Mouse (Mus musculus) erythroblast, adult 5-6 weeks (primary cell): Measurements from ENCODE around the gene Epsti1. TPM values are rescaled to one million over a fixed set of nuclear protein-coding genes. Genes with fewer than 3 reads are reported as not detected.

Experiments used
- ATAC-seq: replicated peaks from 2 replicates; pipeline ENCODE4 v1.8.0; 2016; ENCODE audit warnings: moderate number of reproducible peaks, mild to moderate bottlenecking, moderate TSS enrichment, inconsistent platforms; ENCODE audit not compliant: poor library complexity, low FRiP score, severe bottlenecking
- total RNA-seq, 2 experiments: library from RNA; stranded (forward) in 1 of 2; stranded (reverse) in 1 of 2; fragments of 150-400 nt in 1 of 2; fragments of 200-764, 138-1000 nt in 1 of 2; gene quantifications; 2 replicates each; pipeline versions ENCODE4 v1.2.3 to v1.2.4; 2015 to 2017; ENCODE audit warnings: low replicate concordance in 2 of 2

Gene Epsti1
- total RNA-seq, 2 experiments from 2014 or later = 10.0 to 24.6 TPM

DNA sequence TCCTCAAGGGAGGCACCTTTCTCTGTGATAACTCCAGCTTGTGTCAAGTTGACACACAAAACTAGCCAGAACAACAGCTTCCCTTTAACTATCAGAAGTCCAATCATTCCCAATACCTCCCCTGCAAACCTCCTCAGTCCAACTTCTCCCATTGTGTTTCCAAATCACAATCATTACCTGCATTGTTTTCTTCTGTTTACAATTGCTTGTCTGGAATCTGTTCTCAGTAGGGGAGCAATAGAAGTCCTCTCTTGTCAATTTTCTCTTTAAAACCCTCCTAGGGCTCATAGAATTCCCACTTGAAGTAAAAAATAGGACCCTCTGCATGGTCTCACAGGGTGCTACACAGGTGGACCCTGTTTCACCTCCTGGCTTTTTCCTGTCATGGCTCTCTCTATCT, 93.7 kb downstream of the Epsti1 start:
- no peak for ATAC-seq

- no peak for ATAC-seq
Measured at GRCm38 (mm10) chr14:78004486-78004885, 100.4 kb downstream of the Epsti1 start.

- no peak for ATAC-seq
Measured at GRCm38 (mm10) chr14:78008019-78008418, 104.0 kb downstream of the Epsti1 start.

DNA sequence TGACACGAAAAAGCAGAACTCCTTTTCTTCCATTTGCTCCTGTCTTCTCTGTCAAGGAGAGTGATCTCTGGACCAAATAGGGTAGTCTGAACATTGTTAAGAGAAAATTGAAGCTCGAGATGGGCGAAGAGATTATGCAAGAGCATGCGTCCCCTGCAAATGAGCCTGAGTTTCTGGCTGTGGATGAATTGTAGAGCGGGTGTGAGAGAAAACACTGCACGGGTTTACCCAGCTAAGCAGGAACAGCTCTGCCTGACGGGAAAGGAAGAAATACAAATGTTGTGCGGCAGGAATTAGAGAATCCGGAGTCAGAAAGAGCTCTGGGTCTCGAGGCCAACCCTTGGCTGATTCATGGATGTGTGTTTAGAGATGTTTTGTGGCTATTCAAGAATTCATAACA, 107.8 kb downstream of the Epsti1 start:
- ATAC-seq = no peak

DNA sequence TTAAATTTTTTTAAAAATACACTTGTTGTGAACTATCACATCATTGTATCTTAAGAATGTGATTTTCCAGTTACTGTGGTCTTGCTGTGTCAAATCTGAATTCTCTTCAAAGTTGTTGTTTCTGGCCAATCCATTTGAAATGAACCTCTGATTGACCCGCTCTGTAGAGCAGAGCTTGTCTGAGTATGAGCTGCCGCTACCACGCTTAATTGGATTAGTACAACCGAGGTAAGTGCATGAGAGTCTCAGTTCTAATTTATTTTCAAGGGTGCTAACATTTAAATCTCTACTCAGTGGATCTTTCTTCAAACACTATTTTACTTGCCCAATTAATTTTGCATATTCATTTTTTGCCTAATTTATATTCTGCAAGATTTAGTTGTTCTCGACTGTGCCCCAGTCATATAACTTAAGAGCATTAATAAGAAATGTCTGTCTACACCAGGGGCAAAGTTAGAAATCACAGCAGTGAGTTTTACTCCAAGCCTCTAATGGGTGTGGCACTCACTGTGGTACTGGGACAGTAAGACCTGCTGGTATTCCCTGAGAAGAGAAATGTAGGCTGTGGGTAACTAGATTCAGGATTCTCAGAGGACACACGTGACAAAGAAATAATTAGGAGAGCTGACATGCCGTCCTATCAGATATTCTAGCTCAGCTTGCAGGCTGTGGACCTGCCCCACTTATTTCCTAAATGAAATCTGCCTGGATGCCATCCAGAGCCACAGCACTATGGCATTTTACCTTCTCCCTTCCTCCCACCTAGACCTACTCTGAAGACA, 111.7 kb downstream of the Epsti1 start:
- no peak for ATAC-seq

DNA sequence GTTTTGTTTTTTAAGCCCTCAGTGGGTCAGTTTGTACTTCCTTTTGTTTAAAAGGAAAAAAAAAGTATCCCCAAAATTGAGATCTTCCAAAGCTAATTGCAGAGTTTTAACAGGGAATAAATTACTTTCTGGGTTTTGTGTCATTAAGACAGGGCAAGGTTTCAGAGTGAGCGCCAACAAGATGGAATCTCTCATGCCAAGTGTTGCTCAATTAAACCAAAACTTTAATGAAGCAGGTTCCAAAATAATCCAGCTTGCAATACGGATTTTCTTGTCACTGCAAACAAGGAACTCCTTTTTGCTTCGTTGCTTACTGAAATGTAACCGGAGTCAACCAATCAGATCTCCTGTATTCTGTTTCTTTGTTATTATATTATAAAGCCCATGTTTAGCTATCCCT, 112.4 kb downstream of the Epsti1 start:
- no peak for ATAC-seq

DNA sequence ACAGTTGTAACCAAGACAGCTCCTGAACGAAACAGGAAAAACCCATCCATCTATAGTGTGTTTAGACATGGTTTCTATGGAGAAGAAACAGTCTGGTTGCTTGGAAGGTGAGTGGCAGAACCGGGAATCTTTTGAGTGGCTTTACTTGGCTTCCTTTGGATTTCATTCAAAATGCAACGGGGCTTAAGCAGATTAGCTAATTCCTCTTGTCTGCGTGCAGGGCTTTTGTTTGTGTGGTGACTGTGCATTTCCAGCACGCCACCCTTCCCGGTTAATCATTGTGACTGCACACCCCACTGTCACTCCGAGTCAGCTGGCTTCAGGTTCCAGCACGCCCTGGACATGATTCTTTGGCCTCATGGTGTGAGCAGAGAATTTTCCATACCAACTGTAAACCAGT, 115.9 kb downstream of the Epsti1 start:
- no peak for ATAC-seq

DNA sequence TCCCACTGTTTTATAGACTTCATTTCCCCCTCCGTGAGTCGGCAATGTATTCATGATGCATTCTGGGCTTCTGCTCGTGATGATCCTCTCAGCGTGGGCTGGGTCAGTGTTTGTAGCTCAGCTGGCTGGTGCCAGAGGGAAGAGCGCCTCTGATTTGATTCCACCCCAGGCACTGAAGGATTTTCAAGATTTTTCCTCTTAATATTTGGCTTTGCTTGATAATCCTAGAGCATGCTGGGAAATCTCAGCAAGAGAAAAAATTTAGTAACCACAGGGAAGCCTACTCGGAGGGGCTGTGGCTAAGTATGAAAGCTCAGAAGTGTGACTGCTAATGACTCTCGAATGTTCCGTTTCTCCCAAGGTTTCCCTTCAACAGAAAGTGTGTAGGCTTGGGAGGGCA, 134.8 kb downstream of the Epsti1 start:
- ATAC-seq = no peak

DNA sequence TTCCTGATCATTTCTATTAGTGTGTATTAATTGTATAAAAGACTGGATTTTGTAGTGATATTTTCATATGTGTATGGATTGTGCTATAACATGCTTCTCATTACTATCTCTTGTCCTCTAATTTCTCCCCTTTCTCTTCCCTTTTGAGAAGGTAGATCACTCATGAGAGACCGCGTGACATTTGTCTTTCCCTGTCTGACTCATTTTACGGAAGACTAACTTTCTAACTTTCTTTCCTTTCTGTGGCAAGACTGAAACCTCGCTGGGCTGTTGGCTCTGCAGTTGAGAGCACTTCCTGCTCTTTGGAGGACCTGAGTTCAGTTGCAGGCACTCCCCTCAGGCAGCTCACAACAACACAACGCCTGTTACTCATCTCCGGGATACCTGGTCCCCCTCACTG, 136.6 kb downstream of the Epsti1 start:
- ATAC-seq = no peak

DNA sequence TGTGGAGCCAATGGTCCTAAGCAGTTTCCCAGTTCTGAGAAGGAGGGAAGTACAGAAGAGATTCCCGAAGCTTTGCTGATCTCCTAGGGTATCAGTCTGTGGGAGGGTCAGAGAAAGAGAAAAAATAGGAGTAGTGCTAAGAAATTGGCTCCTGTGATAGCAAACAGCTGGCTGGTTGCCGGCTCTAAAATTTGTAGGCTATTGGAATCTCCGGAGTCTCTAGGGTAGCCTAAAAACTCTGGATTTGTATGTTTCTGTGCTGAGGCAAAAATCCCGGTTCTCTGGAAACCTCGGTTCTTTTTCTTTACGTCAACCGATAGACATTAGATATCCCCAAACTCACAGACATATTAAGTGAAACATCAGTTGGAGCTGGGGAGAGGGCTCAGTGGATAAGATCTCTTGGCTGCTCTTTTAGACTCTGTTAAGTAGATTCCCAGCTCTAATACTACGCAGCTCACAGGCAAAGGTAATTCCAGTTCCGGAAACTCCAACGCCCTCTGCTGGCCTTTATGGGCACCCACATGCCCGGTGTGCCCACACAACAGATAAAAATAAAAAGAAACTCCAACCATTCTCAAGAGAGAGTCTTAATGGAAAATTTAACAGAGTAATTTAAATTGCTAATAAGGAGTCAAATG, 138.0 kb downstream of the Epsti1 start:
- ATAC-seq = no peak

- no peak for ATAC-seq
Measured at GRCm38 (mm10) chr14:78043079-78043478, 139.0 kb downstream of the Epsti1 start.

DNA sequence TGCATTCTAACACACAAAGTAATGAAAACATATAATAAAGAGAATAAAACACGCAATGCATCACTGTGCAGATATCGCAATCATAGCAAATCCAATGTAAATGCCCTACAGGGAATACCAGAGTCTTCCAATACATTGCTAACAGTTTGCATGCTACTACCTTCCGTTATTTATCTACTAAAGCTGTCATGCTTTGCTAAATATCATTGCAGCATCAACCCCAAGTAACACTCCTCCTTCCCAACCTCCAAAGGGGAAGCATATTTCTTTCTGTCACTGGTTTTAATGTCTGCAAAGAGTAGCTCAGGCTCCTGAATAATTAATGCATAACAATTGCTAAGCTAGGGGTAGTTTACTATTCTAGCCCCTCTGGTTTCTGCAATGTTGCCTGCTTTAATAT, 144.2 kb downstream of the Epsti1 start:
- ATAC-seq = no peak

DNA sequence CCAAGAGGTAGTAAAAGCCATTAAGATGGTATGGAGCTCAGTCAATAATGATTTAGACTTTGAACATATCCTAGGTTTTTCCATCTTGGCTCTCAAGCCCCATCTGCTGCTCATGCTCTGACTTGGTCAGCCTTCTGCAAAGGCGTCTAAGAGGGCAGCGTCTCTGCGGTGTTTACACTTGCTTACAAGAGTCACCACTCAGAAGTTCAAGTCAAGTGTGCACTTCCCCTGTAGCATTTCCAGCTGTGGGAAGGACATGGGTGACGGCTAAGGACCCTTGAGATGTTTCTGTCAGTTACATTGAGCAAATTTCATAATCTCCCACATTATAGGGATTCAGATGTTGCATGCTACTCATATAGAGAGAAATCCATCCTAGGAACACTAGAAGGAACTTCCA, 144.6 kb downstream of the Epsti1 start:
- ATAC-seq = no peak

Other genes starting within 250 kb of the Epsti1 start
- 2.7 TPM in 2 replicates for gene Dnajc15, start 29.1 kb upstream of the Epsti1 start, total RNA-seq (2015; ENCODE audit: low replicate concordance)
- 6.0 and 21.0 TPM in 2 replicates for gene Dnajc15, start 29.1 kb upstream of the Epsti1 start, total RNA-seq (2017; ENCODE audit: low replicate concordance)
- gene Fam216b, start 184.8 kb downstream of the Epsti1 start, total RNA-seq (2015; ENCODE audit: low replicate concordance) = not detected in 2 replicates
- gene Fam216b, start 184.8 kb downstream of the Epsti1 start, total RNA-seq (2017; ENCODE audit: low replicate concordance) = not detected in 2 replicates